Mouse (Mus musculus): Measurements from ENCODE around the gene Cx3cl1. TPM values are rescaled to one million over a fixed set of nuclear protein-coding genes. Genes with fewer than 3 reads are reported as not detected.
A peak's percentile ranks its signal among the peaks of the same experiment; 100 is the strongest.

Cx3cl1 gene
- total RNA-seq (2021), result 100 to 1,000 TPM in 1 of 2 experiments, 10 to 100 TPM in 1; 88.5 to 111 TPM

DNA sequence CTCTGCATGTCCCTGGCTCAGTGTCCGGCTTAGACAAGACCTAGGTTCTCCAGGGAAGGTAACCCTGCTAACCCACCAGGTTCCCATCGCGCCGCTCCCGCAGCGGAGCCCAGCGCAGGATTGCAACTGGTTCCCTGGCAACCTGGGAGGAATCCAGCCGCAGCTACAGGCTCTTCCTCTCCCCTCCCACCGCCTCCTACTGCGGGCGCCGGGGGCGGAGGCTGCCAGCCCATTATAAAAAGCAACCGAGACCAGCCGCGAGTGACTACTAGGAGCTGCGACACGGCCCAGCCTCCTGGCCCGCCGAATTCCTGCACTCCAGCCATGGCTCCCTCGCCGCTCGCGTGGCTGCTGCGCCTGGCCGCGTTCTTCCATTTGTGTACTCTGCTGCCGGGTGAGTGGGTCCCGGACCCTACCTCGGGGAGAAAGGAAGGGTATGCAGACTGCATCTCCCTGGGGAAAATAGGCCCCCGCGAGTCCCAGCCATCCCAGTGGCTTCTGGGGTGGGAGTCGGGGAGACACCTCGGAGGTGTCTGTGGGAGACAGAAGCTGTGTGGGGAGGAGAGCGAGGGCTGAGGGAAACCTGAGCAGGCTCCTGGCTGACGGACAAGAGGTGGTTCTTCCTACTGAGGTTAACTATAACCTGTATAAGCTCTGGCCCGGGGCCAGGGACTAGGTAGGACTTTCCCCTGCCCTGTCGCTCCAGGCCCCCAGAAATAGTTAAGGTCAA, at the start of gene Cx3cl1:
Cx3cl1 (plus strand) TSS at position 69 of the 730 bp plus-strand sequence.
- intact Hi-C loops (cut with DNase I), result loop anchor here (2.0 kb wide), 1 partner anchor 67 kb away; no protein-coding TSS in a partner anchor
- peak; percentile 71 for DNase-seq

- no peak for DNase-seq
- intact Hi-C loops (cut with DNase I), result no loop called here
Observed at GRCm38 (mm10) chr8:94725998-94726397, 45.8 kb upstream of the Cx3cl1 start.

DNA sequence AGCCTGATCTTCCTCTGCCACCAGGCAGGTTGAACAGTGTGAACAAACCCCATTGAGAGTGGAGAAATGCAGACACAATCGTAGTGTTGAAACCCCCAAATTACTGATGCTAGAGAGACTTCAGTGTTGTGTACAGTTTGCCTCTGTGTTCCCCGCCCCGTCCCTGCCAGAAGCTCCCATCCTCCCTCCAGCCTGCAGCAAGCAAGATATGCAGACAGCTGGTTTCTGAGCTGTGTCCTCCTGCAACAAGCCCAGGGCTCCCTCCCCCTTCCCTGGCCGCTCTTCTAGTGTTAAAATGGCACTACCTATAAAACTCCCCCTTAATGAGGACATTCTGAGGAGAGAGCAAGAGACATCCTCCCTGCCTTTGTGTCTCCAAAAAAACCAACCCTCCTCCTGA, 42.5 kb upstream of the Cx3cl1 start:
- intact Hi-C loops (cut with DNase I), result no loop called here
- no peak for DNase-seq

- no peak for DNase-seq
- intact Hi-C loops (cut with DNase I), result no loop called here
Observed at GRCm38 (mm10) chr8:94733821-94734465, 37.9 kb upstream of the Cx3cl1 start.

DNA sequence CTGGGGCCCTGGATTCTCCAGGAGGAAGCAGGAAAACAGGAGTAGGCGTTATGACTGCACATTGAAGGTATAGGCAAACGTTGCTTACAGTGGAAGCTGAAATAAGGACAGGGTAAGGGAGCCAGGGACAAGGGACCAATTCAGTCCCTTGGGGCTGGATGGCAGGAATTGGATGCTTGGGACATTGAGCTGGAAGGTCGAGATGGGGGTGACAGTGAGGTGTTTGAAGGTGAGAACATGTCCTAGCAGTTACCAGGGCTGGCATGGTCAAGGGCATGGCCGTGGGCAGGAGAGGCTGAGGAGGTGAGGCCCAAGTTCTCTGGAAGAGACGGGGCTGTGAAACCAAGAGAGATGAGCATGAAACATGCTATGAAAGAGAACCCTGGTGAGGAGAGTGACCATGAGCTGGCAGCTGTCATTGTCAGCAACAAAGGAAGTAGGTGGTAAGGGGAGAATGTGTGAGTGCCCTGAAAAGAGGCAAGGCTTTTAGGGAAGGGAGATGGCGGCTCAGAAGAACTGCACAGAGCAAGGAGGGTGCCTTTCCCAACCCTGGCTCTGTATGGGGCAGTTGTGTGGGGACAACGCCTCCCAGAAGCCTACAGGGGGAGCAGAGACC, 37.0 kb upstream of the Cx3cl1 start:
- DNase-seq, result no peak
- intact Hi-C loops (cut with DNase I), result no loop called here

- no peak for DNase-seq
- intact Hi-C loops (cut with DNase I), result no loop called here
Observed at GRCm38 (mm10) chr8:94735426-94736094, 36.2 kb upstream of the Cx3cl1 start.

DNA sequence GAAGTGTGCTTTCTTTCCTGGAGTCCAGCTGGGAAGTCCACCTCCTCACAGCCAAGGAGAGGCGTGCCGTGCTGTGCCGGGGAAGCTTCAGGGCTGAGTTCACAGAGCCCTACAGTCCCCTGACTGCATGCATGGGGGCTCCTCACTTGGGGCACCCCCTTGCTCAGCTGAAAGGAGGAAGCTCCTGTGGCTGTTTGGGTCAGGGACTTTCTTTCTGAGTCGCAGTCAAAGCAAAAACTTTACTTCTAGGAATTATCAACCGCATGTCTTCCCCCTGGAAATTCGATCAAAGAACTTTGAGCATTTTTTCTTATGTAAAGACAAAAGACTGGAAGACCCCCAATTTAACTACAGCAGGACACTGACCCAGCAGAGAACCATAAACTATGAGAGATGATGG, 32.0 kb upstream of the Cx3cl1 start:
- intact Hi-C loops (cut with DNase I), result no loop called here
- DNase-seq, result no peak

GRCm38 (mm10) chr8:94740591-94740990, 31.2 kb upstream of the Cx3cl1 start:
- DNase-seq, result no peak
- intact Hi-C loops (cut with DNase I), result no loop called here

DNA sequence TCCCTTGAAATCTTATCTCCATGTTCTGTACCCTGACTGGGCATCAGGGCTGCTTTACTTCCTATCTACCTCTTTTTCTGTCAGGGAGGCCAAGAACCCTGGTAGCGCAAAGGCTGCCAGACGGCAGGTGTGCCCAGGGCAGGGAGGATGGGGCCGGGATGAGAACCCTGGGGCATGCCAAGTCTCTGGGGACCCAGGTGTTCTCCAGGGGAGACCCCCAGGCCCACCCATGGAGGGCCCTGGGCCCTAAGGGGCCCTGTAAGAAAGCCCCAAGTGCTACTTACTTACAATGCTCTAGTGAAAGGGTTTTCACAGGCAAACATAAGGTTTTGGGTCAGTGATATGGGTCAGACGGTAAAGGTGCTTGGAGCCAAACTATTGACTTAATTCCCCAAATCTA, 30.1 kb upstream of the Cx3cl1 start:
- DNase-seq, result no peak
- intact Hi-C loops (cut with DNase I), result no loop called here

GRCm38 (mm10) chr8:94744484-94744883, 27.3 kb upstream of the Cx3cl1 start:
- intact Hi-C loops (cut with DNase I), result no loop called here

GRCm38 (mm10) chr8:94744972-94745371, 26.8 kb upstream of the Cx3cl1 start:
- DNase-seq, result no peak
- intact Hi-C loops (cut with DNase I), result no loop called here

More at GRCm38 (mm10) chr8:94744484-94744883, 27.3 kb upstream of the Cx3cl1 start:
- DNase-seq, result no peak

GRCm38 (mm10) chr8:94745476-94746184, 26.2 kb upstream of the Cx3cl1 start, which contains the start of gene Ccl22:
Gene Ccl22 (plus strand): TSS chr8:94745590.
- intact Hi-C loops (cut with DNase I), result no loop called here
- no peak for DNase-seq

DNA sequence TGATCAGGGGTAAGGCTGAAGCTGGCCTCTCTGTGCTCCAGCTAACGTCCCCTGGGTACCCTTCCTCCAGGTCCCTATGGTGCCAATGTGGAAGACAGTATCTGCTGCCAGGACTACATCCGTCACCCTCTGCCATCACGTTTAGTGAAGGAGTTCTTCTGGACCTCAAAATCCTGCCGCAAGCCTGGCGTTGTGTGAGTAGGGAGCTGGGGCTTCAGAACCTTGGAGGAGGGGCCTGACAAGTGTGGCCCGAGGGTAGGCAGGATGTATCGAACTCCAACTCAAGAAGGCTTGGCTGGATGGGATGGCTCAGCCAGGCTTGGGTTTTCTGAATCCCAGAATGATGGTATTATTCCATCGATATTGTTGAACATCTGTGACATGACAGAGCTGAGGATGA, 25.0 kb upstream of the Cx3cl1 start:
- intact Hi-C loops (cut with DNase I), result no loop called here

GRCm38 (mm10) chr8:94748363-94748762, 23.4 kb upstream of the Cx3cl1 start:
- intact Hi-C loops (cut with DNase I), result no loop called here
- no peak for DNase-seq

More for the DNA sequence above, 25.0 kb upstream of the Cx3cl1 start:
- no peak for DNase-seq

GRCm38 (mm10) chr8:94749942-94750341, 21.9 kb upstream of the Cx3cl1 start:
- DNase-seq, result no peak
- intact Hi-C loops (cut with DNase I), result no loop called here

DNA sequence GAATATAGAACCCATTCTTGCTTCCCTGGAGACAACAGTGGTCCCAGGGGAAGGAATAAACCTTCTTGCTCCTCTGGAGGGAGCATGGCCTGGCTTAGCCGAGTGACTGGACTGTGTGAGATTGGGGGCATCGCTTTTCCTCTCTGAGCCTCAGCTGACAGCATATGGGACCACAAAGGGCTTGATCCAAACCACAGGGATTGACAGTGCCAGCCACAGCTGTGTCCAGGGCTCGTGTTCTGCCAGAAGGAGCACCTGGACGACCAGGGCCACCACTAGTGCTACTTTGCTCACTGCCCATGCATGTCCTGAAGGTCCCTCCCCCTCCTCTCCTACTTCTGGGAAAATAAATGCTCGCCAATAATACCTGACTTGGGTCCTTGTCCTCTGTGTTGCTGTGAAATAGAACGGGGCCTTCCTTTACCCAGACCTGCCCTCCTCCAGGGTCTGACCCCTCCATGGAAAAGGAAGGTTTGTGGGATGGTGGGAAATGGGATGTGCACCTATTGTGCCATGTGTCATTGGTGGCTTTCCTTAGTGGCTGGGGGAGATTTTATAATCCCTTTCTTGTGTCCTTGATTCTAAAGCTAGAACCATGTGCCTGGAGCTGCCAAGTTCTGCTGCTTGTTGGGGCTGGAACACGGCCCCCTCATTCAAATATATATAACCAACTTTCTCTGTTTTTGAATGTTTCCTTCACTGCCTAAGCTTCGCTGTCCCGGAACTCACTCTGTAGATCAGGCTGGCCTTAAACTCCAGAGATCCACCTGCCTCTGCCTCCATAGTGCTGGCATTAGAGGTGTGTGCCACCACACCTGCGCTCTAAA, 20.6 kb upstream of the Cx3cl1 start:
- intact Hi-C loops (cut with DNase I), result no loop called here
- DNase-seq, result no peak

DNA sequence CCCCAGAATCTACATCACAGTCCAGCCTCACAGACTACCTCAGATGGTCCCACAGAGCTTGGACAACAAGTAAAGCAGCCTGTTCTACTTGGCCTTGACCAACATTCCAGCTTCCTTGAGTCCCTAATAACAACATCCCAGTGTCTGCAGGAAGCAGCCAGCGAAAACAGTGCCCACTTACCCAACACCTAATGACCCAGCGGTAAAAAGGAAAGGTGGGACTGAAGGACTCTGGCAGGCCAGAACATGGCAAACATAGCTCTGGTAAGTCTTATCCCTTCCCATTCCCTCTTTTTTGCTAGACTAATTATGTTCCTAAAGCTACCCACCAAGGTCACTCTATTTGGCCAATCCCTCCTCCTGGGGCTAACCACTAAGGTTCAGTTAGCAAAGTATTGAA, 17.8 kb upstream of the Cx3cl1 start:
- DNase-seq, result no peak
- intact Hi-C loops (cut with DNase I), result no loop called here

GRCm38 (mm10) chr8:94754486-94754885, 17.3 kb upstream of the Cx3cl1 start:
- no peak for DNase-seq
- intact Hi-C loops (cut with DNase I), result no loop called here

- DNase-seq, result no peak
- intact Hi-C loops (cut with DNase I), result no loop called here
Observed at GRCm38 (mm10) chr8:94767035-94767434, 4.8 kb upstream of the Cx3cl1 start.

- intact Hi-C loops (cut with DNase I), result no loop called here
- peak; percentile 74 for DNase-seq
Observed at GRCm38 (mm10) chr8:94770945-94771344, 864 bp upstream of the Cx3cl1 start.

Data from left cerebral cortex, postnatal 4 days (tissue).